Mouse (Mus musculus): ENCODE measurements around the gene Eif4a3. TPM values are rescaled to one million over a fixed set of nuclear protein-coding genes. Genes with fewer than 3 reads are reported as not detected.

Eif4a3 gene
- polyA plus RNA-seq, 2 experiments: 95.8 to 160 TPM

- Histone ChIP-seq H3K36me3 (replicated peaks; ENCODE audit: control insufficient read depth, insufficient read depth, low read depth) (no peaks in the 10 kb centered on the region), H3K9me3 (ENCODE audit: control insufficient read depth, low read length) (no peaks in the 10 kb centered on the region), H3K9ac (replicated peaks) (no peak within 1 kb of the TSS), H3K4me1 (replicated peaks; ENCODE audit: control insufficient read depth in 2 of 2, insufficient read depth in 2 of 2, low read length in 1 of 2) (no peaks in the 10 kb centered on the region), H3K27ac (no peak within 1 kb of the TSS), H3K4me2 (ENCODE audit: low read depth) (no peak within 1 kb of the TSS), H3K27me3 (ENCODE audit: control insufficient read depth, insufficient read depth, low read length) (no peaks in the 10 kb centered on the region), H3K4me3 (ENCODE audit: insufficient read depth in 1 of 2, low read depth in 2 of 2, low read length in 2 of 2) (no peak within 1 kb of the TSS)
- WGBS (ENCODE audit: insufficient replicate concordance): 45% methylated on average over 1 of the region's 1 CpGs
- ATAC-seq (ENCODE audit: insufficient read depth): no peak
- no peak for DNase-seq (ENCODE audit: low read depth in 3 of 3, low spot score in 3 of 3)
- no peak for TF ChIP-seq EP300 (IDR thresholded peaks at IDR 0.05; ENCODE audit: low read depth)
- no peak for TF ChIP-seq CTCF (IDR thresholded peaks at IDR 0.05; ENCODE audit: low read depth)
These were observed 7.7 kb upstream of the Eif4a3 start, which contains the start of gene Card14 for GRCm38 (mm10) chr11:119307658-119307867. Gene Card14, plus strand, starts transcription at chr11:119307768.

GRCm38 (mm10) chr11:119306762-119307657 is 7.1 kb upstream of the Eif4a3 start:
- H3K36me3 ChIP-seq (replicated peaks; ENCODE audit: control insufficient read depth, insufficient read depth, low read depth): no peaks in the 10 kb centered on the region
- no peak for ATAC-seq (ENCODE audit: insufficient read depth)
- H3K4me1 ChIP-seq (replicated peaks; ENCODE audit: control insufficient read depth in 2 of 2, insufficient read depth in 2 of 2, low read length in 1 of 2): no peaks in the 10 kb centered on the region
- H3K27me3 ChIP-seq (ENCODE audit: control insufficient read depth, insufficient read depth, low read length): no peaks in the 10 kb centered on the region
- no peak for DNase-seq (ENCODE audit: low read depth in 3 of 3, low spot score in 3 of 3)
- no peak overlapping the region for H3K9ac ChIP-seq (replicated peaks)
- no peak overlapping the region for H3K27ac ChIP-seq
- TF ChIP-seq CTCF (IDR thresholded peaks at IDR 0.05; ENCODE audit: low read depth): no peak; the same call in 1 of the 2 replicates
- no peak for TF ChIP-seq EP300 (IDR thresholded peaks at IDR 0.05; ENCODE audit: low read depth)
- WGBS (ENCODE audit: insufficient replicate concordance): 43% methylated on average over 13 of the region's 13 CpGs
- H3K4me3 ChIP-seq (ENCODE audit: insufficient read depth in 1 of 2, low read depth in 2 of 2, low read length in 2 of 2): no peak overlapping the region
- H3K4me2 ChIP-seq (ENCODE audit: low read depth): no peak overlapping the region
- no peaks in the 10 kb centered on the region for H3K9me3 ChIP-seq (ENCODE audit: control insufficient read depth, low read length)

GRCm38 (mm10) chr11:119304904-119305712 is 5.2 kb upstream of the Eif4a3 start:
- Histone ChIP-seq H3K9me3 (ENCODE audit: control insufficient read depth, low read length) (no peaks in the 10 kb centered on the region), H3K27me3 (ENCODE audit: control insufficient read depth, insufficient read depth, low read length) (no peaks in the 10 kb centered on the region), H3K4me3 (ENCODE audit: insufficient read depth in 1 of 2, low read depth in 2 of 2, low read length in 2 of 2) (no peak overlapping the region), H3K36me3 (replicated peaks; ENCODE audit: control insufficient read depth, insufficient read depth, low read depth) (no peaks in the 10 kb centered on the region), H3K4me1 (replicated peaks; ENCODE audit: control insufficient read depth in 2 of 2, insufficient read depth in 2 of 2, low read length in 1 of 2) (peaks cover 0 to 3% of the 10 kb centered on the region in 2 experiments; a peak in 2 of 4 replicates), H3K27ac (no peak overlapping the region), H3K4me2 (ENCODE audit: low read depth) (no peak overlapping the region), H3K9ac (replicated peaks) (no peak overlapping the region)
- no peak for ATAC-seq (ENCODE audit: insufficient read depth)
- TF ChIP-seq CTCF (IDR thresholded peaks at IDR 0.05; ENCODE audit: low read depth): peak; percentile 87
- no peak for TF ChIP-seq EP300 (IDR thresholded peaks at IDR 0.05; ENCODE audit: low read depth)
- WGBS (ENCODE audit: insufficient replicate concordance): 42% methylated on average over 16 of the region's 16 CpGs
- DNase-seq (ENCODE audit: low read depth in 3 of 3, low spot score in 3 of 3): peak in 2 of 3 experiments; percentile 30 to 35

- WGBS (ENCODE audit: insufficient replicate concordance): 22% methylated on average over 2 of the region's 2 CpGs
- ATAC-seq (ENCODE audit: insufficient read depth): no peak
These were observed 1.1 kb upstream of the Eif4a3 start for GRCm38 (mm10) chr11:119300986-119301385.

More at GRCm38 (mm10) chr11:119300986-119301385, 1.1 kb upstream of the Eif4a3 start:
- no peaks in the 10 kb centered on the region for H3K9me3 ChIP-seq (ENCODE audit: control insufficient read depth, low read length)
- H3K4me1 ChIP-seq (replicated peaks; ENCODE audit: control insufficient read depth in 2 of 2, insufficient read depth in 2 of 2, low read length in 1 of 2): peaks cover 2 to 10% of the 10 kb centered on the region in 2 experiments; a peak in 3 of 4 replicates
- H3K36me3 ChIP-seq (replicated peaks; ENCODE audit: control insufficient read depth, insufficient read depth, low read depth): peaks cover 23% of the 10 kb centered on the region
- DNase-seq (ENCODE audit: low read depth in 3 of 3, low spot score in 3 of 3): no peak
- no peak for TF ChIP-seq EP300 (IDR thresholded peaks at IDR 0.05; ENCODE audit: low read depth)
- TF ChIP-seq CTCF (IDR thresholded peaks at IDR 0.05; ENCODE audit: low read depth): no peak
- no peak overlapping the region for H3K27ac ChIP-seq
- H3K4me3 ChIP-seq (ENCODE audit: insufficient read depth in 1 of 2, low read depth in 2 of 2, low read length in 2 of 2): peak overlapping the region in 1 of 2 experiments; percentile 75; a peak in 2 of 4 replicates
- peak overlapping the region; percentile 95 for H3K4me2 ChIP-seq (ENCODE audit: low read depth)
- peak overlapping the region; percentile 87; the same call in 1 of the 2 replicates for H3K9ac ChIP-seq (replicated peaks)
- no peaks in the 10 kb centered on the region for H3K27me3 ChIP-seq (ENCODE audit: control insufficient read depth, insufficient read depth, low read length)
